Mouse (Mus musculus) forebrain, embryonic 16.5 days (tissue): ENCODE measurements around the gene H2-K1. TPM values are rescaled to one million over a fixed set of nuclear protein-coding genes. Genes with fewer than 3 reads are reported as not detected.

Source experiments
- ATAC-seq: fragments of 200-750 bp; cut with Nextera tagmentation; 2 replicates; pipeline ENCODE4 v1.8.0; 2017; ENCODE audit warnings: mild to moderate bottlenecking, moderate library complexity
- H3K27ac ChIP-seq: fragments of 300-500 bp; sonication (generic); 2 replicates; pipeline ENCODE4 v1.5.1; 2014; ENCODE audit warnings: low read length, control low read depth
- H3K27me3 ChIP-seq: fragments of 300-500 bp; sonication (generic); replicated peaks from 2 replicates; pipeline ENCODE4 v1.6.1; 2014; ENCODE audit warnings: low read length; ENCODE audit not compliant: control insufficient read depth, insufficient read depth
- H3K36me3 ChIP-seq: fragments of 300-500 bp; sonication (generic); 2 replicates; pipeline ENCODE4 v1.6.1; 2014; ENCODE audit not compliant: control insufficient read depth, insufficient read depth
- H3K4me1 ChIP-seq: fragments of 300-500 bp; sonication (generic); replicated peaks from 2 replicates; pipeline ENCODE4 v1.6.1; 2014; ENCODE audit warnings: low read length; ENCODE audit not compliant: control insufficient read depth, insufficient read depth
- H3K4me2 ChIP-seq: fragments of 300-500 bp; sonication (generic); 2 replicates; pipeline ENCODE4 v1.6.1; 2014; ENCODE audit warnings: mild to moderate bottlenecking, low read length, control low read depth
- H3K4me3 ChIP-seq: fragments of 300-500 bp; sonication (generic); replicated peaks from 2 replicates; pipeline ENCODE4 v1.5.1; 2014; ENCODE audit warnings: mild to moderate bottlenecking, low read length, control low read depth
- H3K9ac ChIP-seq: fragments of 300-500 bp; sonication (generic); replicated peaks from 2 replicates; pipeline ENCODE4 v1.6.1; 2014; ENCODE audit warnings: low read depth, low read length, control low read depth
- H3K9me3 ChIP-seq: fragments of 300-500 bp; sonication (generic); 2 replicates; pipeline ENCODE4 v1.6.1; 2016; ENCODE audit warnings: low read length; ENCODE audit not compliant: control insufficient read depth
- WGBS: fragments of 180-500 bp; shearing (Covaris S2); extraction: QIAGEN DNeasy Blood & Tissue Kit; methylation state at CpG from one replicate; pipeline ENCODE4 v1.1.7; 2014; 5-methylcytosine and 5-hydroxymethylcytosine counted together
- polyA plus RNA-seq: library from polyadenylated mRNA; unstranded; fragments of >200 nt; fragmentation: Nextera tagmentation; extraction: Ambion mirVana; gene quantifications from 2 replicates; pipeline ENCODE4 v1.2.1, GENCODE M21; 2015

H2-K1 gene
- polyA plus RNA-seq, 1 experiment from 2014 or later = 9.9 TPM

- no peak overlapping the region for H3K27ac ChIP-seq
- 79% methylated on average over 6 of the region's 6 CpGs for WGBS
- H3K36me3 ChIP-seq = no peaks in the 10 kb centered on the region
- peaks cover 19% of the 10 kb centered on the region for H3K4me1 ChIP-seq
- no peaks in the 10 kb centered on the region for H3K9me3 ChIP-seq
- no peak overlapping the region for H3K9ac ChIP-seq
- ATAC-seq = no peak
- H3K27me3 ChIP-seq = peaks cover 42% of the 10 kb centered on the region
- H3K4me3 ChIP-seq = no peak overlapping the region
- H3K4me2 ChIP-seq = no peak overlapping the region
These were observed 20.6 kb downstream of the H2-K1 start for GRCm38 (mm10) chr17:33979512-33980050.

GRCm38 (mm10) chr17:33978631-33979031 is 21.5 kb downstream of the H2-K1 start:
- H3K4me2 ChIP-seq = peak overlapping the region; percentile 56
- H3K36me3 ChIP-seq = no peaks in the 10 kb centered on the region
- no peaks in the 10 kb centered on the region for H3K9me3 ChIP-seq
- no peak for ATAC-seq
- peaks cover 47% of the 10 kb centered on the region for H3K27me3 ChIP-seq
- peaks cover 19% of the 10 kb centered on the region for H3K4me1 ChIP-seq
- peak overlapping the region; percentile 40 for H3K4me3 ChIP-seq
- no peak overlapping the region for H3K27ac ChIP-seq
- WGBS = under 1% methylated on average over 17 of the region's 17 CpGs
- peak overlapping the region; percentile 52 for H3K9ac ChIP-seq

- peaks cover 47% of the 10 kb centered on the region for H3K27me3 ChIP-seq
- 3% methylated on average over 57 of the region's 57 CpGs for WGBS
- peak overlapping the region; percentile 56 for H3K4me2 ChIP-seq
- H3K4me1 ChIP-seq = peaks cover 19% of the 10 kb centered on the region
- H3K9me3 ChIP-seq = no peaks in the 10 kb centered on the region
- ATAC-seq = no peak
- no peaks in the 10 kb centered on the region for H3K36me3 ChIP-seq
- peak overlapping the region; percentile 52 for H3K9ac ChIP-seq
- peak overlapping the region; percentile 40 for H3K4me3 ChIP-seq
- H3K27ac ChIP-seq = no peak overlapping the region
These were observed 22.1 kb downstream of the H2-K1 start for GRCm38 (mm10) chr17:33977861-33978557.

- Histone ChIP-seq H3K27ac (no peak overlapping the region), H3K27me3 (peaks cover 29% of the 10 kb centered on the region), H3K9me3 (no peaks in the 10 kb centered on the region), H3K4me2 (no peak overlapping the region), H3K4me3 (no peak overlapping the region), H3K9ac (no peak overlapping the region), H3K36me3 (no peaks in the 10 kb centered on the region), H3K4me1 (peaks cover 7% of the 10 kb centered on the region; the same call in 1 of the 2 replicates)
- WGBS = 62% methylated on average over 3 of the region's 3 CpGs
- ATAC-seq = no peak
These were observed 26.6 kb downstream of the H2-K1 start for GRCm38 (mm10) chr17:33973572-33973971.

GRCm38 (mm10) chr17:33972691-33973090 is 27.5 kb downstream of the H2-K1 start:
- no peak overlapping the region for H3K4me2 ChIP-seq
- H3K27ac ChIP-seq = no peak overlapping the region
- H3K27me3 ChIP-seq = peaks cover 21% of the 10 kb centered on the region
- ATAC-seq = no peak
- H3K4me1 ChIP-seq = no peaks in the 10 kb centered on the region
- no peak overlapping the region for H3K4me3 ChIP-seq
- 15% methylated on average over 1 of the region's 1 CpGs for WGBS
- no peaks in the 10 kb centered on the region for H3K9me3 ChIP-seq
- H3K36me3 ChIP-seq = no peaks in the 10 kb centered on the region
- no peak overlapping the region for H3K9ac ChIP-seq

- no peak overlapping the region for H3K4me2 ChIP-seq
- no peak for ATAC-seq
- H3K9ac ChIP-seq = no peak overlapping the region
- no peak overlapping the region for H3K27ac ChIP-seq
- H3K9me3 ChIP-seq = no peaks in the 10 kb centered on the region
- H3K27me3 ChIP-seq = 0 out of 2 replicates have a peak, but pooled peaks cover 5% of the 10 kb centered on the region
- no peaks in the 10 kb centered on the region for H3K4me1 ChIP-seq
- H3K4me3 ChIP-seq = no peak overlapping the region
- peaks cover 3% of the 10 kb centered on the region; the same call in 1 of the 2 replicates for H3K36me3 ChIP-seq
- 75% methylated on average over 4 of the region's 4 CpGs for WGBS
These were observed 30.8 kb downstream of the H2-K1 start for GRCm38 (mm10) chr17:33969394-33969793.

GRCm38 (mm10) chr17:33968927-33969326 is 31.2 kb downstream of the H2-K1 start:
- Histone ChIP-seq H3K9me3 (no peaks in the 10 kb centered on the region), H3K27ac (no peak overlapping the region), H3K36me3 (peaks cover 3% of the 10 kb centered on the region; the same call in 1 of the 2 replicates), H3K4me3 (no peak overlapping the region), H3K4me2 (no peak overlapping the region), H3K27me3 (0 out of 2 replicates have a peak, but pooled peaks cover under 1% of the 10 kb centered on the region), H3K9ac (no peak overlapping the region), H3K4me1 (no peaks in the 10 kb centered on the region)
- WGBS = 25% methylated on average over 5 of the region's 5 CpGs
- ATAC-seq = peak; percentile 67

- H3K36me3 ChIP-seq = peaks cover 3% of the 10 kb centered on the region; the same call in 1 of the 2 replicates
- no peaks in the 10 kb centered on the region for H3K27me3 ChIP-seq
- no peak overlapping the region for H3K9ac ChIP-seq
- WGBS = 3% methylated on average over 9 of the region's 9 CpGs
- ATAC-seq = peak; percentile 81
- no peaks in the 10 kb centered on the region for H3K4me1 ChIP-seq
- no peaks in the 10 kb centered on the region for H3K9me3 ChIP-seq
- H3K4me2 ChIP-seq = no peak overlapping the region
- no peak overlapping the region for H3K4me3 ChIP-seq
- no peak overlapping the region for H3K27ac ChIP-seq
These were observed 31.7 kb downstream of the H2-K1 start for GRCm38 (mm10) chr17:33968489-33968888.

- H3K27me3 ChIP-seq = no peaks in the 10 kb centered on the region
- H3K27ac ChIP-seq = no peak overlapping the region
- ATAC-seq = no peak
- no peak overlapping the region for H3K4me2 ChIP-seq
- H3K36me3 ChIP-seq = peaks cover 9% of the 10 kb centered on the region
- H3K4me3 ChIP-seq = no peak overlapping the region
- H3K9me3 ChIP-seq = no peaks in the 10 kb centered on the region
- H3K9ac ChIP-seq = no peak overlapping the region
- no peaks in the 10 kb centered on the region for H3K4me1 ChIP-seq
- 93% methylated on average over 16 of the region's 16 CpGs for WGBS
These were observed 34.1 kb downstream of the H2-K1 start for GRCm38 (mm10) chr17:33965846-33966550.
